Mouse (Mus musculus): ENCODE data around the gene Zfp618.

GRCm38 (mm10) chr4:63063360-63063759 lies 98.0 kb downstream of the Zfp618 start:
- TF ChIP-seq CTCF (IDR thresholded peaks at IDR 0.05; ENCODE audit: extremely low read depth, insufficient read depth, low read length) (no peak), POLR2A (IDR thresholded peaks at IDR 0.05; ENCODE audit: extremely low read depth, insufficient read depth, low read length) (no peak)

All from cortical plate, adult 2 months (tissue).